Mouse (Mus musculus): Measurements from ENCODE around the gene Tpi1.

- TF ChIP-seq GATA1 (IDR thresholded peaks at IDR 0.05; ENCODE audit: low read length) (peak; percentile 87), TAL1 (IDR thresholded peaks at IDR 0.05; ENCODE audit: low read length) (no peak)
Observed at GRCm38 (mm10) chr6:124828101-124828592, 14.1 kb upstream of the Tpi1 start.

Measured in erythroblast, embryonic 14.5 days (primary cell).